Mouse (Mus musculus): ENCODE data around the gene Slc35f6.

- TF ChIP-seq CTCF (IDR thresholded peaks at IDR 0.05; ENCODE audit: extremely low read depth, insufficient read length, insufficient replicate concordance, low read depth, low read length) (no peak), POLR2A (IDR thresholded peaks at IDR 0.05; ENCODE audit: low read depth, low read length) (no peak)
Observed at GRCm38 (mm10) chr5:30614221-30614620, 33.5 kb upstream of the Slc35f6 start.

All from small intestine, adult 2 months (tissue).